Mouse (Mus musculus) cerebellum, postnatal 14 days (tissue): ENCODE results near the gene Pdlim5.

Experiments used
- DNase-seq, 2 experiments: peaks; one replicate each; pipeline ENCODE4 v3.0.0; 2021; ENCODE audit warnings: mixed read lengths in 2 of 2

Pdlim5 gene

DNA sequence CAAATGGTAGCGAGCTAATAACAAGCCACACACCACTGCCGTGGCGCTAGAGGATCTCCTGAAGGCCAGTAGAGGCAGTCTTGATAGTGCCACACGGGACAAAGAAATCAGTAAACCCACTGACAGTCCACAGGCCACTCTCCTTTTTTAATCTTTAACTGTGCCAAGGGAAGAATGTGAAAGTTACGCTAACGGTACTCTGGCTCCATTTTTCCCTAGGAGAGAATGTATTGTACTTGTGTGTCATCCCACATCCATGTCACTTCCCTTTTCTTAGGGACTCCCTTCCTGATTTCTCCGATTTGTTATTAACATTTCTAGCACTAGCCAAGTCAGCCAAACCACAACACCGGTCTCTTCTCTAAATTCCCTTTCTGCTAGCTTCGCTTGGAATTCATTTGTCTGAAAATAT, 1.5 kb downstream of the Pdlim5 start:
- peak in 1 of 2 experiments; percentile 5 for DNase-seq

DNA sequence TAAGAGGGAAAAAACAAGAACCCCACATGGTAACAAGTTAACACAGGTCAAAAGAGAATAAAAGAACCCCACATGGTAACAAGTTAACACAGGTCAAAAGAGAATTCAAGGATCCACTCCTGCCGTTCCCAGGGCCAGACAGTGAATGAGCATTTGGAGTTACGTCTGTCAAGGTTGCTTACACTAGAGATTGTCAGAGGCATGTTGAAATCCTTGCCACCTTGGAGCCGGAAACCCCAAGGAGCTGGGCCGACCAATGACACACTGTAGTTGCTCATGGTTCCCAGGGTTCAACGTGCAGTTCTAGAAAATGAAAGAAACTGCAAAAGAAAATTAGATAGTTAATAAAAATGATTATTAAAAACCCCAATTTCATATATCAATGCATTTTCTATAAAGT, 4.0 kb downstream of the Pdlim5 start:
- DNase-seq = no peak

DNA sequence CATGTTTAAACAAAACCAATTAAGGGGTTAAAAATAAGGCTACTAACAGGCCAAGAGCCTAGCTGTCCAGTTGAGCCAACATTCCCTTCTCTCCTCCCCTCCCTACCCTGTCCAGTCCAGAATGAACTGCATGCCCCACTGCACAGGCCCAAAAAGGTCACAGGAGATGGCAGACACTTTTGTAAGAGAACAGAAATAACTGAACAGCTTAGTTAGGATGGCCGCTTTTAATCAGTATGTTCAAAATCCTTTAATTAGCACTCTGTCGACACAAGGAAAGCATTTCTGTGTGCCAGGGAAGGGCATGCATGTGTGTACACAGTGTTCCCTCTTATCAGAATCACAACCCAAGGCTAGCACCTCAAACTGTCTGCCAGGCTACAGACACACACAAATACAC, 5.2 kb downstream of the Pdlim5 start:
- no peak for DNase-seq

DNA sequence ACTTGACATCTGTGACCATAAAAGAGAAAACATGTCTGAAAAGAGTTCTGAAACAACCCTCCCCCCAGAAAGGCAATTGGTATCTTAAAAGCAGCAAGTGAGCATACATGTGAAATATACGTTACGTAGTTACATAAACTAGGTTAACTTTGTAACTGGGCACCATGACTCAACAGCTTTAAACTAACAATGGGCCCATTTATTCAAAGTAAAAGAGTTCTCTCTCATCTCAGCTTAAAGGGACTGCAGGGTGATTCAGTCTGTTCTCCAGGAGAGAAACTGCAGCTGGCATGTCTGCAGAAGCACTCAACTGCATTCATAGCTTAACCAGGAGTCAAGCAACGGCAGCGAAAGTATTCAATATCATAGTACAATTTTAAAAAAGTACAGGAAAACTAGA, 7.3 kb downstream of the Pdlim5 start:
- DNase-seq = no peak

DNA sequence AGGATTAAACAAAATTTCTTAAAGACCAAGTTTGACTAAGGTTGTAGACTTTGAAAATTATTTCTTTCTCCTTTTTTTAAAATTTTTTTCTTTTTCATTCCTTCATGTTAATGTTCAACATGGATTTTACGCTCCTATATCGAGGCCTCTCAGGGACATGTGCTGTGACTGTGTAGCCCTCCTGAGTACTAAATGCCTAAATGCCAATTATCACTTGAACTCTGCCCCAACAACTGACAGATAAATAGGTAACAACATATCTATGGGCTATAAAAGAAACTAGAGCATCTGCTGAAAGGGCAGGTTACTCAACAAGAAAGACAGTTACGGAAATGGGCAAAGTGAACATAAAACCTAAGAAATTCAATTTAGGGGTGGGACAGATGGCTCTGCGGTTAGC, 9.0 kb downstream of the Pdlim5 start:
- DNase-seq = no peak

DNA sequence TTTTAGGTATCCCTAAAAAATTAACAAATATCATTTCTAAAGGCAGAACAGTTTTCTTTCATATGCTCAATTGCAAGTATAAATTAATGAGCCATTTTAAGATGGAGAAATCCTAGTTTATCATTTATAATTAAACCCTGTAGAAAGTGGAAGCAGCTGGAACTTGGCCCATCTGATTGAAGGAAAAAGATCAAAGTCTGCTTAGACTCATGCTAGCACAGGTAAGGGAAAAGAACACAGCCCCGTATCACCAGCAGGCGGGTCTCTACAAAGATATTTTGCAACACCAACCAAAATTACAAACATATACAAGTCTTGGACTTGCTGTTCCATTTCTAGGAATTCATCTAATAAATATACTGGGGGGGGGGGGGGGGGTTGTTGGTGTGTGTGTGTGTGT, 9.8 kb downstream of the Pdlim5 start:
- no peak for DNase-seq

DNA sequence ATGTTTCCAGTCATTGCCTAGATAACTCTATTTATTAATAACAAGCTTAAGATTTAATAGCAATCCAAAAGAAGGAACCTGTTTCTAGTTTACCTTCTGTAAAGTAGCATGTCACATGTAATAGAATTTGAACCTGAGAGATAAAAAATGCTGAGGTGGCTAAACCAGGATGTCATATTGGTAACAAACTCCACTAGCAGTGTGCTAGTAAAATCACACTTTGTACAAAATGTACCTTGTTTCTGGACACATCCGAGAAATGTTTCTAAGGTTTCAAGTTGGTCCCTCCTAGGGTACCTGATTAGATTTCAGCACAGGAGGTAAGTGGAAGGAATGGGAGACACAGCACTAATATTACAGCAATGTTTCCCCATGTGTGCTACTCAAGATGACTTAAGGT, 18.9 kb downstream of the Pdlim5 start:
- DNase-seq = no peak

DNA sequence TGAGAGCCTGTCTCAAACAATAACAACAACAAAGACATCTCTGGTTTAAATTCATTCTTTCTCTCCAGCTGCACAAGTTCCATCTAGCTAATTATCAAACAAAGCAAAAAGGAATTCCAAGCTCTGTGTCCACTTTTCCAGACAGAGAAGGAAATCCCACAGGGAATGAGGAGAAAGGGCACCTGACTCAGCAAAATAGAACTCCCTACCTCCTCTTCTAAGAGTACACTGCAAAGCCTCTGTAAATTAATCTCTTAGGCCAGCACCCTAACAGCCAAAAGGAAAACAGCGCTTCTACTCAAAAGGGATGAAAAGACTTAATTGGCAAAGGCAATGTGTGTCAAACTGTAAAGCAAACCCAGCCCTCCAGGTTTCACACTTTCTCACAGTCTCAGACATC, 20.4 kb downstream of the Pdlim5 start:
- DNase-seq = no peak

DNA sequence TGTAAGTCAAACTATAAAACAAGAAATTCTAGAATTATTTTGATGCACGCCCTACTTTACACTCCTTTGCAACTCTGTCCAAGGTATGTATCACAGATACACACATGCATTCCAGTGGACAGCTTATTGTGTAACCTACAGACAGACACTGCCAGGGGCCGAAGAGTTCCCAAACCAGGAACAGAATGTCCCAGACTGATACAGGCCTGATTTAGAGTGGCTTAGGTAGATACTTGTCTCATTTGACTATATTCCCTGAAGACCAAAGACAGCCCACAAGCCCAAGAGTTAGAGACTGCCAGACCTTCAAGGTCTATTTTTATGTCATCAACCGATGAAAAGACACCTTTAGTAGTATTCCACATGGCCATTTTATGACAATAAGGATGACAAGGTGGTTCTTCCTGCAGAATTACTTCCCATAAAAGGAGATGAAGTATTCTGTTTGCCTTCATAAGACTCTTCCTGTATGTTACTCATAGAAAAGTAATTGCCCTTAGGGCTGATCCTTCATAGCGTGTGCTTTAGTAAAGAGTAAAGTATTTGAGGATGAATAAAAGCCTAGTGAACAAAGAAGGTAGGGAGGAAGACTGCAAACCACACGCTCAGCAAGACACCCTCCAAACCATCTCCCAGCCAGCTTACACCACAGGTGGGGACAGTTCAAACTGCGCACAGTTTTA, 22.9 kb downstream of the Pdlim5 start:
- no peak for DNase-seq

DNA sequence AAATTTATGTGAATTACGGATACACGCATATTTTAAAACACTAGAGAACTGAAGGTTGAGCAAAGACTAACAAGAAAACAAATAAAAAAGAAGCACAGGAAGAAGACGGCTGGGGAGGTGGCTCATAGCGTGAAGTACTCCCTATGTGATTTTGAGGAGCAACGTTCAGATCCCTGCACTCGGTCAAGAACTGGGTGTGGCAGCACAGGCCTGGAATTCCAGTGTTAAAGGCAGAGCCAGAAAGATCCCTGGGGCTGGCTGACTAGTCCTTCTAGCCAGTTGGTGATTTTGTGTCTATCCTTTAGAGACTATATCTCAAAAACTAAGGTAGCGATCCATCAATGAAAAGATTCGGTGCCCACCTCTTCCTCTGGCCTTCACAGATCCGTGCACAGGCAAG, 27.1 kb downstream of the Pdlim5 start:
- no peak for DNase-seq

DNA sequence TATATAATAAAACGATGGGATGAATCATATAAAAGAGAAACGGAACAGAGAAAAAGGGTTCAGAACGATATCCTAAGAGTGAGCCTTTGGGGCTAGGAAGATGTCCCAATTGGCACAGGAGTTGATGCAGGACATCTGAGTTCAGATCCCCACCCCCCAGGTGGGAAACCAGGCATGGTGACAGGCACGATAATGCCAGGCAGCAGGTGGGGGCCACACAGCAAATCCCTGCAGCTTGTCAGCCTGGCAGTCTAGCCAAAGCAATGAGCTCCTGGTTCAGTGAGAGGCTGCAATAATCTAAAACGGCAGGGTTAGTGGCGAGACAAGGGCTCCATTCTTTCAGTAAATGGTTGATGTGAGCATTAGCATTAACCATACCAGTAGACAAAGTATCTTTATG, 33.4 kb downstream of the Pdlim5 start:
- peak; percentile 10 to 18 for DNase-seq

DNA sequence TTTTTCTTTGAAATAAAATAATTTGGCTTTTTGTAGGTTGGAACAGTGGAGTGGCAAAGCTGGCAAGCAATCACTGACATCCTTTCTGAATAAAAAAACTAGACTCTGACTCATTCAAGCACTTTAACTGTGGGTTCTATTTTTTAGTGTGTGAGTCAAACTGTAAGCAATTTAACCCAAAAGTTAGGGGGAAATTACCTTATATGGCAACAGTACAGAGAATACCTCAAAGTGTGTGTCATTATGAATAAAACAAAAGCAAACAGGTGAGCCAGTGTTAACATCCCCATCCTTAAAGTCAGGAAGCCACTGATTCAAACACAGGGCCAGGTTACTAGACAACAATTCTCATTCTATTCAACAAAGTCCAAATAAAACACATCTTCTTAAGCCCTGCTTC, 36.5 kb downstream of the Pdlim5 start:
- no peak for DNase-seq

DNA sequence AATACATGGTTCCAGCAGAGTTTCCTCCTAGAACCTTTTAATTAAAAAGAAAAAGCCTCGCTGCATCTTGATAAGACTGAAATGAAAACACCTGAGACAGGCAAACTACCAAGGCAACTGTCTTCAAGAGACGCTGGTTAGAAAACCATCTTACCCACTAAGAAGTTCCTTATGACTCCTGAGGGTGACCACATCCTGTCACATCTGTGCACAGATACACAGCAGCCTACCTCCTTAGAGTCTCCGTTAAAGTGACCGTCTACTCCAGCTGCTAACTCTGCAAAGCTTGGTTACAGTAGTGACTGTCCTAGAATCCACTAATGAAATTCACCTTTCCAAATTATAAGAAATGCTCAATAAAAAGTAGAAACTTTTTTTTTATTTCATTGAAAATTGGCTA, 38.8 kb downstream of the Pdlim5 start:
- DNase-seq = no peak

DNA sequence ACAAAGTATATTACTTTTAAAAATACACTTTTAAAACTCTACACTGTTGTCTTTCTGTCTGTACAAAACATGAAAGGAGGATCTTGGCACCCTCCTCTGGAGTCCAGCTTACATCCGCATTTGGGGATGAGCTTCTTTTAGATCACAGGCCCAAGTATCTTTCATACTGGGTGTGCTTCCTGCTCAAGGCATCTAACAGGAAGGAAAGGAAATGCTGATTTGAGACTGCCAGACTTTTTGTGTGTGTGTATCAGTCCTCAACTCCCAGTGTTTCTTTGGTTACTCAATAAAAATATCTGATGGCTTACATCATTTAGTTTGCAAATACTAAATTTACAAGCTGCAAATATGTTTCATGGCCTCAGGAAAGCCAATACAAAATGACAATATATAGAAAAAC, 42.3 kb downstream of the Pdlim5 start:
- no peak for DNase-seq

DNA sequence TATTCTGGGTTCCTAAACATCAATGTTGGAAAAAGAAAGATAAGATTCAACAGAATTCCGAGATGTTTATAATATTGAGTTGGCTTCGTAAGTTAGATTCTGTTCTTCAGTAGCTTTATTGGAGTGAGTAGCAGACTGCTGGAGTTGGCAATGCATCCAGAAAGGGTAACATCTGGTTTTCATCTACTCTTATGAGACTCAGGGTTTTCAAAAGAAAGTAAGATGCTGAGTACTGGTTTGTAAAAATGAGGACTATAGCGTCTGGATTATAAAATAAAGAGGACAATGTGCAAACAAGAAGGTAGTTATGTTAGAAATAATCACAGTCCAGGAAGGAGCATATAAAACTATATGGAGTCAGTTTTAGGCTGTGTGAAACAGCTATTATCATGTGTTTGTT, 45.0 kb downstream of the Pdlim5 start:
- DNase-seq = no peak

DNA sequence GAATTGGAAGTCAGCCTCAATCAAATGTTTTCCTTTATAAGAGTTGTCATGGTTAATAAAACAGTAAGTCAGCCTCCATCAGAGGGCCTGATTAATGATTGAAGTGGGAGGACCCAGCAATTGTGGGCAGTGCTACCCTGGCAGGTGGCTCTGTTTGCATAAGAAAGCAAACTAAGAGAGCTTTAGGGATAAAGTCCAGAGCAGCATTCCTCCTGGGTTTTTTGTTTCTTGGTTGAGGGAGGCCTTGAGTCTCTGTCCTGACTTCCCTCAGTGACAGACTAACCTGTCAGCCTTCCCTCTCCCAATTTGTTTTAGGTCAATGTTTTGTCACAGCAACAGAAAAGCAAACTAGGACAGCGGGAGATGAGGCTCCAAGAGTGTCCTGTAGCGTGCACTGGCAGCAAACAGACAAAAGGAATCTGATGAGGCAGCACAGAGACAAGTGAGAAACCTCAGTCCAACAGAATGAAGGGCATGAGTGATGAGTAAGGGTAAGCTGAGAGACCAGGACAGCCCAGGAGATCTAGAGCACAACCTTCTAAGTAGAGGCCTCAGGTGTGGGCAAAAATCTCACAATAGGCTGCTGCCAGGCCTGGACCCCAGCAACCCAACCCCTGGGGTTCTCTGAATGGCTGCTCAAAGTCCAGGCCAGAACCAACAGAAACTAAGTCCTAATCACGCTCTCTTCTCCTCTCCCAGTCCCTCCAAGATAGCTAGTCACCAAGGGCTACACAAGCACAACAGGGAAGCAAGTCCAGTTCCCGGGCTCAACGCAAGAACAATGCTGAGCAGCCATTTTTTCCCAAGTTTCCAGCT, 46.5 kb downstream of the Pdlim5 start:
- DNase-seq = no peak

DNA sequence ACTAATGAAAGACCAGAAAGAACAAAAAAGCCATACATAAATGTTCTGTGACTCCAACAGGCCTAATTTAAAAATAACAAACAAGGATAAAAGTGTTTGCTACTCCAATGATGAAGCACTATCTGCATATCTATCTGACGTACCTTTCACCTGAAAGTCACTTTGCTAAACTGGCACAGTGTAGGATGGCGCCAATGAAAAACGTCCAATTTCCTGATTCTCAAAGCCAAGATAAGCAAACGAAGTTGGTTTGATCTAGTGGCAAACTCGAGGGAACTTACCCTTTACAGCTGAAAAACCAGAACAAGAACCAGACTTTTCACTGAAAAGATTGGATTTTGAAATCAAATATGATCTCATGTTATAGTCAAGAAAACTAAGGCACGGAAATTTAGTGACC, 49.2 kb downstream of the Pdlim5 start:
- DNase-seq = no peak

DNA sequence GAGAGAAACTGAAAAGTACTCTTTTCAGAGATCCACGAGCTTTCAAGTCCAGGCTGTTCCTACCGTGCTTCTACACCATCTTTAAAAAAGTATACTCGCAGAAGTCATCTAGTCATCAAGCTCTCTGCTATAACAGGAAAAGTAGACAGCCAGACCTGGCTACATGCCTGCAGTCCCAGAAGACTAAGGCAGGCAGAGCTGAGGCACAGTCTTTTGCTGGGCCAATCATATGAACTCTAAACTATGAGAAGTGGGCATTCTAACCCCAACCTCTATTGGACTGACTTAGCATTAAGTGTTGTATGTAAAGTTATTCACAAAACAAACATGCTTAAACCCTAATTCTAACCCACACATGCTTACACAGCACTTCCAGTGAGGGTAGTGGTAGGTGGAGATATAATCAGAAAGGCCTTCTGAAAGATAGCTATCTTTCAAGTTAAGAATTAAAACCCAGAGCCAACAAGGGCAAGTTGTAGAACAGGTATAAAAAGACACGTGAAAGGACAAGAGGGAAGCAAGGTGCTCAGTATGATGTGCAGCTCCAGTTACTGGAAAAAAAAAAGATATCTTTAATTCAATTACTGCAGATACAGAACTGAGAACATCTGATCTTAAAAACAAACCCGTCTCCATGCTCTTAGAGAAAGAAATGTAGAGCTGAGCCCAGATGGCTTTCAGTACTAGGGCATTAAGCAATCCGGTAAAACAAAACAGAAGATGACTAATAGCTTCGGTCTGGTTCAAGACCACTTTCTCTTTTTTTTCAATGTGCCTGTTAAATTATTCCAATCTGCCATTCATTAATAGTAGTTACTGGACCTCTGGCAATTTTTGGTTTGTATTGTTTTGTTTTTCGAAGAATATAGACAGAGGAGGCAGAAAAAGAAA, 50.0 kb downstream of the Pdlim5 start:
- no peak for DNase-seq

DNA sequence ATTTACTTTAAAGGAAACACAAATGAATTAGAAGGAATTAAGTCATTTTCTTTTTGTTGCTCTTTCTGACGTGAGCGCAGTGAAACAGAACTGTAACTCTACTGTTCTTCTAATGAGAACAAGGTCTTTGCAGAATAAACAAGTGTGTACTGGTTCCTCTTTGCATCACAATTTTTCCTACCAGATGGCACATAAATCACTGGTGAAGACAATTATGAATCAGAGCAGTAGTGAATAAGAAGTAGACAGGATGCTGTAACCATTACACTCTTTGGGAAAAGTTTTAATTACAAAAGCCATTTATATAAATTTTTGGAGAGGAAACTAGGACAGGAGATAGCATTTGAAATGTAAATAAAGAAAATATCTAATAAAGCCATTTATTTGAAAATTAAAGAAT, 51.7 kb downstream of the Pdlim5 start:
- no peak for DNase-seq

DNA sequence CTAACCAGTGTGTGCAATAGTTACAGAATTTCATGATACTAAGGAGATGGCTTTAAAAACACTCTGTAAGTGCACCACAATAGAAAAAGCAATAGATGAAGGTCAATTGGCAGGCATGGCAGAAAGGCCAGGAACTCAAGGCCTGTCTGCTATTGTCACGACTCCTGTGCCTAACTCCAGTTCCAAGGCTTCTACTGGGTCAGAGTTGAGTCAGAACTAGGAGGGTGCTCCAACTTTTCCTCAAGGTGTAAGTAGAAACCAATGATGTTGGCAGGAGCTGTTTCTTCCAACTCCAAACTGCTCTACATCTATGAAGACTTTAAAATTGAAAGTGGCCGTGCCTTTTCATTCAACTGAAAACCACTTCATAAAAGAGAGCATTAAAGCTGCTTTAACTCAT, 54.8 kb downstream of the Pdlim5 start:
- no peak for DNase-seq

DNA sequence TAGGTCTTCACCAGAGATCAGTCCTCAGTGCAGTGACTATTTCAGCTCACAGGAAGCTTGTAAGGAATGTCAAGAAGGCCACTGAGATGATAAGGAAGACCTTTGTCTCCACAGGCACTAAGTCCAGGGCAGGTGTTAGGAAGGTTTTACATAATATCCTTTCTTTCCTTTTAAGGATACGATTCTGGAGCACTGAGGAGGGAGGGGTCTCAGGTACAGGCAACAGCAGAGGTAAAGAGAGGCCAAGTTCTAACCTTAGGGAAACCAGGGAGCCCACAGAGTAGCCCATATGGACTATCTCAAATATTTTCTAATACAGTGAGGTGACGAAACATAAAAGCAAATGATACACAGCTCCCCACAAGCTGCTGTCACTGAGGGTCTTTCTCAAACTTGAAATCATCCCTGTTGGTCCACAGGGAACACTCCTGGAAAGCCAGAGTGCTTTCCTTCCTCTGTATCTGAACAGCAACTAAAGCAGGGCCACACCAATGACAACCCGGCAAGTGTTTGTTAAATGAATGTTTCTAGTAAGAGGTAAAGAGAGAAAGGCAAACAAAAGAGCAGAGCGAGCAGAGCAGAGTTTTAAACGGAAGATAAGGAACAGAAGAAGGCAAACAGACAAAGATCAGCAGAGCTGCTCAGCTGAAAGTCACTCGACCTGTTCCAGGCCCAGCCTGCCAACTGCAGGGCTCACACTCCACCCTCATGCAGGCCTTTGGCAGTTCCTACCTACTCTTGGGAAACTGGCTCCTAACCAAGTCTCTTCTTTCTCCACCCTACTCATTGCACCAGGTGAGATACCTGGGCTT, 55.9 kb downstream of the Pdlim5 start:
- peak; percentile 2 to 30 for DNase-seq

DNA sequence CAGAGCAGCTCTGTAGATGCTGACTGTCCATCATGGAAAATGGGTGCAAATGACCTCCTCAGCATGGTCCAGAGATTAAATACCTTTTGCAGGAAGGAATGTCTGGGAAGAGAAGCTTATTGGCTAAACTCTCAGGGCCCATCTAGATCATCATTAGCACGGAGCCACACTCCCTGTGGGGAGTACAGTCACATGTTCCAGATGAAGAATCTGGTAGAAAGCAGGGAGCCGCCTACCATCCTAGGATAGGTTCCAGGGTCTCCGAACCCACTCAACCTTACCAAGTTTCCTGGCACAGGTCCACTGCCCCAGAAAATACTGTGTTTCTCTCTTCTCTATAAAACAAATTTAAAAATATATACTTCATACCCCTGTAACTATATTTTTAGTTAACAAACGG, 57.4 kb downstream of the Pdlim5 start:
- no peak for DNase-seq

DNA sequence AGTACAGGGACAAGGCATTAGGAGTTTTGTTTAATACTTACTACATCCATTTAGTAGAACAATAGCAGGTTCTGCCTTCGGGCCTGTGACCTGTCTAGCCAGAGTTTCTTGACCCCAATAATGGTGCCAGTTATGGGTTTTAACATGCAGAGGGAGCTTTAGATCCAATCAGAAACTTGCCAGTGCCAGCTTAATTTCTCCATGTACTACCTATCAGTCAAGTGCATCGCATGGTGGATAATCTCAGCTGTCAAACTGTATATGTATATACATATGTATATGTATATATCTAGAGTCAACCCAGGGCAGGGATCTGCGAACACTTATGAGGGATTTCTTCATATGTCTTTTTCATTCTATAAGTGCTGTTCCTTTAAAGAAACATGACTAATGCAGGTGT, 61.0 kb downstream of the Pdlim5 start:
- DNase-seq = no peak
